Mouse (Mus musculus): ENCODE data around the gene Lgi4.

The Lgi4 gene

DNA sequence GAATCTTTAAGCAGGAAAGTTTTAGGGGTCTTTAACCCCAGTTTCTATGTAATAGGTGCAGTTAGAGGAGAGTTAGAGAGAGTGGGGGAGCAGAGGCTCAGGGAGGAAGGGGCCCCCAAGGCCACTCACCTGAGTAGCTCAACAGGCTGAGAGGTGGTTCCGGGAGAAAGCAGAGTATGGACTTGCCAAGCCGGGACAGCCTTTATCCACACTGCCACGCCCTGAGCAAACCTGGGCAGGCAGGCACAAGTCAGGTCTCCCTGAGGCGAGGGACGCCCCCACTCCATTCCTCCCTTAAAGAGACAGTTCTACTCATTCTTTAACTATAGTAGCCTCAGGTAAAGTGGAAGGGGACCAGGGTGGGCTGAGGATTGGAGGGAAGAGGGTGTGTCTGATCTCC is 17.4 kb downstream of the Lgi4 start, which contains the start of gene Fxyd3:
Fxyd3 (minus strand) TSS at position 213 of the 400 bp plus-strand sequence.
- DNase-seq (ENCODE audit: extremely low spot score, low spot score): no peak

DNA sequence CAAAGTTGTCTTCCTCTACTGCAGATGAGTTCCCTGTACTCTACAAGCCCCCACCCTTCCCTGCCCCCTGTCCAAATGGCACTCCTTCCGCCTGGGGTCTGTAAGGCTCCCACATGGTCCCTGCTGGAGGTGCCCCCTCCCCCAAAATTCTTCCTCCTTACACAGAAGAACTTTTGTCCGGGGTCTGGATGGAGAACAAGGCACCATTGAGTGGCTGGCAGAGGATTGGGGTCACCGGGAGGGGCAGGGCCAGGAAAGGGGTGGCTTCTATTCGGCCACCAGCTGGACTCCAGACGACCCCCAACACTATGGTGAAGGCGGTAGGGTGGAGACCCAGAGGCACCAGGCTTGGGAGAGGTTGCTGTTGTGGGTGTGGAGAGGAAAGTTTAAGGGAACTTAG is 18.3 kb downstream of the Lgi4 start:
- no peak for DNase-seq (ENCODE audit: extremely low spot score, low spot score)

DNA sequence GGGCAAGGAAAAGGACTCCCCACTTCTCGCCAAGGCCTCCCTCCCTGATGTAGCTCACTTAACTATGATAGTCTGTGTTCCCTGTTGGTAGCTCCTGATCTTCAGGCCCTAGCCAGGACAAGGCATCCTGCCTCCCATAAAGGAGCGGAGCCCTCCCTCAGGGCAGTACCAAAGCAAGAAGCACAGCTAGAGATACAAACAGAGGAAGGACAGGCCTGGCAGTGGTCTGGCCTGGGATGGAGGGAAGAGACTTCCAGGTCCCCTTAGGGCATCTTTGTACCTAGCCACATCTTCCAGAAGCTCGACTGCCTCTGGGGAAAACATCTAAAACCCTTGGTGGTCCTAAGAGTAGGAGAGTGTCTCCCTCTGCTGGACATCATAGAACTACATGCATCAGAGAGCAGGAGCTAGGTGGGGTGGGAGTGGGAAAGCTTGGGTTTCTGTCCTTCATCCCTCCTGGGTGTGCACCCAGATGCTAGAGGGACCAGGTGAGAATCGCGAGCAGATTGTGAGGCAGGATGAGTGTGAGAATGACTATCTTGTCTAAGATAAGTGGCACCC is 18.8 kb downstream of the Lgi4 start:
- no peak for DNase-seq (ENCODE audit: extremely low spot score, low spot score)

DNA sequence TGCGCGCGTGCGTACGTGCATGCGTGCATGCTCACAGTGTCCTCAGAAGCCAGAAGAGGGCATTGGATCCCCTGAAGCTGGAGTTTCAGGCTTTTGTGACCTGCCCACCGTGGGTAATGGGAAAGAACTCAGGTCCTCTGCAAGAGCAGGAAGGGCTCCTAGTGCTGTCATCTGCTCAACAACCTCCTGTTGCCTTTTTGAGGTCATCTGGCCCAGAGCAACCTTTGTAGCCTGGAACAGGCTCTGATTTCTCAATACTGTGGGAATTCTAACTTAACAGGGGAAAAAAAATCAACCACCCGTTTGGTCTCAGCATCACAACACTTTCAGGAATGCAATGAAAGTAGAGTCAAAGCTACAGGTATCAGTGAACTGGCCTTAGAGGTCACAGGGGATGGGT is 20.5 kb downstream of the Lgi4 start:
- DNase-seq (ENCODE audit: extremely low spot score, low spot score): no peak

GRCm38 (mm10) chr7:31080611-31081010 is 21.5 kb downstream of the Lgi4 start:
- DNase-seq (ENCODE audit: extremely low spot score, low spot score): no peak

DNA sequence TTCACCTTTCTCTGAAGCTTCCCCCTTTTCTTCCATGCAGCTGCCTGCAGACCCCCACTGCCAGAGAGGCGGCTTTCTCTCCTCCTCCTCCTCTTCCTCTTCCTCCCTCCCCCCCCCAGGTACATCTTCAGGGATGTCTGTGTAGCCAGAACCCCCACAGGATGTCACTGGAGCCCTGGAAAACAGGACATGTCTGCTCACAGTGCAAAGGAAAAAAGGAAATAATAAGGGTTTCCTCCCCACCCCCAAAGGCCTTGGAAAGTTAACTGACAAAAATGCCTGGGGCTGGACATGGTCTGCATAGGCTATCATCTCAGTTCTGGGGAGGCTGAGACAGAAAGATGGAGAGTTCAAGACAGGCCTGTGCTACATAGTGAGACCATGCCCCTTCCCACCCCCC is 22.0 kb downstream of the Lgi4 start:
- DNase-seq (ENCODE audit: extremely low spot score, low spot score): no peak

GRCm38 (mm10) chr7:31082106-31082505 is 23.0 kb downstream of the Lgi4 start:
- DNase-seq (ENCODE audit: extremely low spot score, low spot score): no peak

GRCm38 (mm10) chr7:31082831-31083588 is 23.9 kb downstream of the Lgi4 start:
- DNase-seq (ENCODE audit: extremely low spot score, low spot score): no peak

DNA sequence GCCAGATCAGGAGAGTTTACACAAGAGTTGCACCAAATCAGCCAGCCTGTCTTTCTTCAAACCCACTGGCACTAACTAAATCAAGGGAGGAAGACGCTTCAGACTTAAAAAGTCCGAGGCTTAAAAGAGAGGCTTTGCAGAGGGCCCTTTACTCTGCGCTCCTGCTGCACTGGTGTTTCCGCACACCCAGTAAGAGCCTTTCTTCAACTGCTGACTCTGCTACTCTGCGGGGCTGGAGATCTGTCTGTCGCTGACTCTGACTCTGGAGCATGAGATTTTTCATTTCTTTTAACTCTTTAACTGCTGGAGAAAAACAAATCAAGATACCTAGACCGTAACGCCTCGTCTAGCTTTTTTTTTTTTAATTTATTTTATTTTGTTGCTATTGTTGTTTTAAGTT is 25.0 kb downstream of the Lgi4 start:
- DNase-seq (ENCODE audit: extremely low spot score, low spot score): no peak

DNA sequence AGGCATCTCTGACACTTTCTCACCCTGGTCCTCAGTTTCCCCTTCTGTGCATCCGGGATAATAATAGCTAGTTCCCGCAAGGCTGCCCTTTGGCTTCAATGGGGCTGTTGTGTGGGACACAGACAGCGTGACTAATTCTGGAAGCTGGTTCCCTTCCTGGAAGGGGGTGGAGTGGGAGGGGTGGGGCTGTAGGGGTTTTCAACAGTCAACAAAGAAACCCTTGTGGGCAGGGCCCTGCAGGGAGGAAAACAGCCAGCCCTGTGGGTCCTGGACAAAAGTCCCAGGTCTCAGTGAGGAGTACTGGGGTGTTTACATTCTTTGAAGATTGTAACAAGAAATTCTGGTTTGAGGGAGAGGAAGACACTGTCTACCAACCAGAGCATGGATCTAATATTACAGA is 26.0 kb downstream of the Lgi4 start:
- DNase-seq (ENCODE audit: extremely low spot score, low spot score): no peak

GRCm38 (mm10) chr7:31086175-31086755 is 27.1 kb downstream of the Lgi4 start:
- DNase-seq (ENCODE audit: extremely low spot score, low spot score): no peak

DNA sequence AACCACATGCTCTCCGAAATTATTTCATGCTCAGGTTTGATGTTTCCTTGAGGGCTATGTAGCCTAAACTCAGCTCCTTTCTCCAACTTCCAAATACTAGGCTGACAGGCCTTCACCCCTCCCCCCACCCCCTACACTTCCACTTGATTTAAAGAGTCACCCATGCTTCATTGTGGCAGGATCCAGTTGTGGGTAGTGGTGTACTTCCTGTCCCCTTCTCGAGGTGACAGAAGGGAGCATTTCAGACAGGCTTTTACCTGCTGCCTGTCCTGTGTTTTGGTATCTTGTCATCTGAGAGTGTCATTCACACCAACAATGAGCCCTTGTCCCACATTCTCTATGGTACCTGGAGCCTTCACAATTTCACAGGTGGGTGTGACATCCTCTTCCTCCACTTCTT is 28.1 kb downstream of the Lgi4 start:
- DNase-seq (ENCODE audit: extremely low spot score, low spot score): no peak

GRCm38 (mm10) chr7:31088206-31088605 is 29.1 kb downstream of the Lgi4 start:
- no peak for DNase-seq (ENCODE audit: extremely low spot score, low spot score)

DNA sequence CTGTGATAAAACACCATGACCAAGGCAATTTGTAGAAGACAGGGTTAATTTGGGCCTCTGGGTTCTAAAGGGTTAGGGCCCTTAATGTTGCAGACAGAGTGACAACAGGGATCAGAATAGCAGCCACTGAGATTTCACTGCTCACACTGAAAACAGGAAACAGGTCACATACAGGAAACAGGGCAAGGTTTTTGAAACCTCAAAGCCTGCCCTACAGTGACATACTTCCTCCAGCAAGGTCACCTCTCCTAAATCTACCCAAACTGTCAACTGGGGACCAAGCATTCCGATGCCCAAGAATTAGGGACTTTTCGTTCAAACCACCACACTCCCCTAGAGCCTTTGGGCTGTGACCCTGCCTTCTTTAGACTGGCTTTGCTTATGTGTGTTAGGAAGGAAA is 30.6 kb downstream of the Lgi4 start:
- no peak for DNase-seq (ENCODE audit: extremely low spot score, low spot score)

GRCm38 (mm10) chr7:31094774-31095501 is 35.8 kb downstream of the Lgi4 start:
- no peak for DNase-seq (ENCODE audit: extremely low spot score, low spot score)

- DNase-seq (ENCODE audit: extremely low spot score, low spot score): no peak
These were observed 37.9 kb downstream of the Lgi4 start for GRCm38 (mm10) chr7:31096892-31097564.

GRCm38 (mm10) chr7:31097583-31098248 is 38.6 kb downstream of the Lgi4 start:
- DNase-seq (ENCODE audit: extremely low spot score, low spot score): peak; percentile 88

DNA sequence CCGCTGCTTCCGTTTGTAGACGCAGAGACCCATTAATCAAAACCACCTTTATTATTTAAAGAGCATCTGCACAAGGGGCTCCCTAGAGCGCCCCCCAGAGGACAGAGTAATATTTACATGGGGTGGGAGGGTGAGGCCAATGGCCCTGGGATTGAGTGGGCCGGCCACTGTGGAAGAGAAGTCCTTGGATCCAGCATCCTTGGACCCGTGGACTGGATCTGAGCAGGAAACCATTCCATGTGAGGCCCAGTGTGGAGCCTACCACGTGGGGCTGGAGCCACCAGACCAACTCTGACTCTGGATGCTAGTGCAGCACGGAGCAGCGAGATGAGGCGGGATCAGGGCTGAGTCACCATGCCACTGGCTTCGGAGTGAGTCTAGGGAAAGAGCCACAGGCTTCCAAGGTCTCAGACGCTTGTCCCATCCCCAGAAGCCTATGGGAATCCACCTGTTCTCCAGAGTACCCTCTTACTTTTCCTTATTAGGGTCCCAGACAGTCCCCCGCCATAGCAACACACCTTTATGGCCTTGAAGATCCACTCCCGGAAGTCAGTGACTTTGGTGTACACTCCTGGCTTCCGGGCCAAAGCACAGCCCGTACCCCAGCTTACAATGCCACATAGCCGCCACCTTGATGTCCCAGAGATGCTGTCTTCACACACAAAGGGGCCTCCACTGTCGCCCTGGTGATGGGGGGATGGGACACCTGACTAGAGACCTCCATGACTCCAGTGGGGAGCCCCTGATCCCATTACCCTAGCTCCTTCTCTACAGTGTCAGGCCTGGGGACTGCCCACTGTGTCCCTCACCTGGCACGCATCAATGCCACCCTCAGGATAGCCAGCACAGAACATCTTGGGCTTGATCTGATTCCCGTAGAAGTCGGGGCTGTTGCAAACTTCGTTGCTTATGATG is 39.8 kb downstream of the Lgi4 start:
- DNase-seq (ENCODE audit: extremely low spot score, low spot score): no peak

DNA sequence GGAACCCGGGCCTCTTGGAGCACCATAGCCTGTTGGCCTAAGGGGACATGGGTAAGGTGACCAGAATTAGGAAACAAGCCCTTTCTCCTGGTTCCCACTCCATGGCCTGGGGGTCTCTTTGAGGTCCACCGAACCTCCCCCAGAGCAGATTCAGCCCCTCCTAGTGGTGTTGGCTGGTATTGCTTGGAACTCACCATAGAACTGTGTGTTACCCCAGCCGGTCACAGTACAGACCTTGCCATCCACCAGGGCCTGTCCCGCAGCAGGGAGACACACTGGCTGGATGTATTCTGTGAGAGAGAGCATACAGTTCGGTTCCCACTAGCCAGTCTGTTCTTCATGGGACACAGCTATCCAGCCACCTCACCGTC is 40.5 kb downstream of the Lgi4 start:
- no peak for DNase-seq (ENCODE audit: extremely low spot score, low spot score)

- DNase-seq (ENCODE audit: extremely low spot score, low spot score): no peak
These were observed 41.6 kb downstream of the Lgi4 start for GRCm38 (mm10) chr7:31100786-31101185.
